5 mouse cellular contexts compared by ENCODE assay signal in genomic region chr1:184669173-184669572, GRCm38 (mm10).
DNase-seq lines count a peak whose midpoint lies in the region; ATAC-seq and TF ChIP-seq lines count a peak whose summit lies in the region.
"Not testable (repeated sequence)": the region's sequence is repeated elsewhere in the genome, so short reads cannot be mapped to it uniquely, and the experiment has no call there.

No protein-coding gene starts in this region.

- not testable (repeated sequence) for H3K9me3 ChIP-seq in liver, embryonic 12.5 days (replicated peaks); liver, embryonic 14.5 days (ENCODE audit: control insufficient read depth, low read length); liver, embryonic 16.5 days (replicated peaks; ENCODE audit: control insufficient read depth, low read length)

- H3K27me3 ChIP-seq in liver, embryonic 12.5 days (replicated peaks), result 0 out of 2 replicates have a peak, but pooled peaks cover 13% of the 10 kb centered on the region
- not testable (repeated sequence) for H3K27me3 ChIP-seq in liver, embryonic 14.5 days (ENCODE audit: control insufficient read depth, insufficient read depth, low read length); liver, embryonic 16.5 days (ENCODE audit: control insufficient read depth, insufficient read depth, low read depth, low read length)

- H3K36me3 ChIP-seq in liver, embryonic 12.5 days; liver, embryonic 14.5 days (replicated peaks; ENCODE audit: control insufficient read depth, insufficient read depth, low read depth); liver, embryonic 16.5 days (ENCODE audit: control insufficient read depth, insufficient read depth): not testable (repeated sequence)

- not testable (repeated sequence) for TF ChIP-seq EP300 in liver, embryonic 14.5 days (IDR thresholded peaks at IDR 0.05; ENCODE audit: low read depth)

- not testable (repeated sequence) for H3K27ac ChIP-seq in liver, embryonic 12.5 days; liver, embryonic 14.5 days; liver, embryonic 16.5 days (ENCODE audit: low read length)

- peak; percentile 43 for DNase-seq in heart, adult 11 months
- DNase-seq in liver, embryonic 14.5 days (ENCODE audit: low read depth in 3 of 3, low spot score in 3 of 3), result not testable (repeated sequence)

- H3K4me2 ChIP-seq in liver, embryonic 12.5 days; liver, embryonic 16.5 days (ENCODE audit: low read depth, low read length): not testable (repeated sequence)
- H3K4me2 ChIP-seq in liver, embryonic 14.5 days (ENCODE audit: low read depth), result peak overlapping the region; percentile 31; the same call in 1 of the 2 replicates

- not testable (repeated sequence) for H3K4me3 ChIP-seq in liver, embryonic 12.5 days; liver, embryonic 14.5 days (ENCODE audit: insufficient read depth in 1 of 2, low read depth in 2 of 2, low read length in 2 of 2); liver, embryonic 16.5 days (ENCODE audit: low read depth, low read length)

- peaks cover 35% of the 10 kb centered on the region for H3K4me1 ChIP-seq in liver, embryonic 12.5 days
- H3K4me1 ChIP-seq in liver, embryonic 14.5 days (replicated peaks; ENCODE audit: control insufficient read depth in 2 of 2, insufficient read depth in 2 of 2, low read length in 1 of 2), result peaks cover 22 to 23% of the 10 kb centered on the region in 2 experiments
- H3K4me1 ChIP-seq in liver, embryonic 16.5 days (ENCODE audit: control insufficient read depth, low read depth, low read length), result peaks cover 20% of the 10 kb centered on the region

- 44% methylated on average over 5 of the region's 5 CpGs for WGBS in liver, embryonic 12.5 days (ENCODE audit: insufficient replicate concordance)
- 39% methylated on average over 5 of the region's 5 CpGs for whole genome bisulfite sequencing in liver, embryonic 14.5 days (ENCODE audit: insufficient replicate concordance)
- 47% methylated on average over 5 of the region's 5 CpGs for WGBS in liver, embryonic 16.5 days (ENCODE audit: insufficient replicate concordance)

- 0 out of 2 replicates have a peak, but pooled peaks have one; percentile 45 for ATAC-seq in erythroblast, adult 5-6 weeks (replicated peaks; ENCODE audit: low FRiP score, poor library complexity, severe bottlenecking)
- peak; percentile 75 for ATAC-seq in liver, embryonic 12.5 days
- peak; percentile 70 for ATAC-seq in liver, embryonic 14.5 days (ENCODE audit: insufficient read depth)
- ATAC-seq in liver, embryonic 16.5 days (ENCODE audit: low read depth), result peak; percentile 74

- TF ChIP-seq CTCF in liver, embryonic 14.5 days (IDR thresholded peaks at IDR 0.05; ENCODE audit: low read depth), result peak; percentile 38

- not testable (repeated sequence) for H3K9ac ChIP-seq in liver, embryonic 12.5 days; liver, embryonic 14.5 days (replicated peaks); liver, embryonic 16.5 days (ENCODE audit: low read depth, low read length)
